Mouse (Mus musculus) left cerebral cortex, adult 11 months (tissue): Measurements from ENCODE around the gene Foxred2.

Experiments
- DNase-seq: peaks from one replicate; pipeline ENCODE4 v3.0.0; 2022; ENCODE audit warnings: low spot score

The Foxred2 gene

DNA sequence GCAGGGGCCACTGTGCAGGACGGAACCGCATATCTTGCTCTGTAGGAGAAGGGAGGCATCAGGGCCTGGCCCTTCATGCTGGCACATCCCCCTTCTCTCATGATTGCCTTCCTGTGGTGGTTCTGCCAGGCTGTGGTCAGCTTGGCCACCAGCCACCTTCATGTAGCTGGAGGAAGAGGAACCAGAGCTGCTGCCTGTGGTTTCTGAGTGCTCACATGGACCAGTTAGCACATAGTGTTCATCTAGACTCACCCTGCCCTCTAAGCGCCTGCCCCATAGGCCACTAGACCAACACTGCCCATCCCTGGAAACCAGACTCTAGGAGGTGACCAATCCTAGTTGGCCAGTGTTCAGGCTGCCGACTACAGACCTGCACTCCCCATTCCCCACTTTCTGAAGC, 10.8 kb downstream of the Foxred2 start:
- no peak for DNase-seq

DNA sequence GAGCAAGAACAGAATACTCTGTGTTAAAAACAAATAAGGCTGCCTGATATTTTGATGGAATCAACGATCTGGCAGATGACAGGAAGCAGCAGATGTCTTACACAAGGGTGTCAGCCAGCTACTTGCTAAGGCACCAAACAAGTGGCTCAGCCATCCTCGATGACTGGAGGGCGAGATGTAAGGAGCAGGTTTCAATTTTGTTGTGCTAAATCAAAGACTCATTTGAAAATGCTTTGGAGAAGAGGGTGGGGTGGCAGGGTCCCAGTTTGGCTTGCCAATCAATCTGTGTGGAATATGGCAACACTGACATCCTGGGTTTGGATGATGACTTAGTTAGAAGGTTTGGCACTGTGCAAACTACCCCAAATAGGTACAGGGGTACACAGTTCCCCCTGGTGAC, 15.0 kb downstream of the Foxred2 start:
- no peak for DNase-seq

DNA sequence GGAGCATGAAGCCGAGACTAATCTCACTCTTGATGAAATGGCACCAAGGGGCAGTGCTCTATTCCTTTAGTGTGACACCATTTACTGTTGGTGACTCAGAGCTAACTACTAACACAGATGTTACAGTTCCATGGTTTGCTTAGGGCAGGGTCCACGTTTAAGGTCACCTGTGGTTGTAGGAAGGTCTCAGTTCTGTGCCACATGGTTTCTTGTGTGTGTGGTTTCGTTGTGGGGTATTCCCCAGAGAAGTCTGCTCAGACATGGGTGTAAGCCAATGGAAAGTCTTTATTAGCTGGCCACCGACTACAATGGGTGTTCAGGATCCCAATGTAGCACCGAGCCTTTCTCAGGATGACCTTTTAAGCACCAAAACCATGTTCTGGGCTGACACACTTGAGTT, 18.0 kb downstream of the Foxred2 start:
- DNase-seq = no peak

DNA sequence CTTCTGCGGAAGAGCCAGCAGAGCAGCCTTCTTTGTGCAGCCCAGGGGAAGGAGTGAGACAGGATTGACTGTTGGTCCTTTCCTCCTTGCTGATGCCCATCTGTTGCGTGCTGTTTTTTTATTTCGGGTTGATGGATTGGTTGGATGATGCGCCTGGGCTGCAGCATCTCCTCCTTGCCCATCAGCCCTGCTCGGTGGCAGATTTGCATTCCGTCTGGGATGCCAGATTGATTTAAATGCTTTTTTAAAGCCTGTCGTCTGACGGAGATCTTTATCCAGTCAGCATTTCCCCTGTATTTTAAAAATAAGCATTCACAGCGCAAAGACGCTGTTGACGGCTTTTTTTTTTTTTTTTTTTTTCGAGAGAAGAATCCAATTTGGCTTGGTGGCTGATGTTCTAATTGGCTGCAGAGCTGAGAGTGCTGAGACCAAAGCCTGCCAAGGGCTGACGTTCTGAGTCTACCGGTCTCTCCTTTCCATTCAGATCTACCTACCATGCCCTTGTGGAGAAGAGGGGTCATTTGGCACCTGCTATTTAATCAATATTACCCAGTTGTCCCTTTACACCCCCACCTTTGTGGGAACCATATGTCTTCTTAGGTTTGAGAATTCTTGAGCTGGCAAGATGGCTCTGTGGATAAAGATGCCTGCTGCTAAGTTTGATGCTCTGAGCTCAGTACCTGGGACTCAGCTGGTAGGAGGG, 20.7 kb downstream of the Foxred2 start:
- DNase-seq = no peak

DNA sequence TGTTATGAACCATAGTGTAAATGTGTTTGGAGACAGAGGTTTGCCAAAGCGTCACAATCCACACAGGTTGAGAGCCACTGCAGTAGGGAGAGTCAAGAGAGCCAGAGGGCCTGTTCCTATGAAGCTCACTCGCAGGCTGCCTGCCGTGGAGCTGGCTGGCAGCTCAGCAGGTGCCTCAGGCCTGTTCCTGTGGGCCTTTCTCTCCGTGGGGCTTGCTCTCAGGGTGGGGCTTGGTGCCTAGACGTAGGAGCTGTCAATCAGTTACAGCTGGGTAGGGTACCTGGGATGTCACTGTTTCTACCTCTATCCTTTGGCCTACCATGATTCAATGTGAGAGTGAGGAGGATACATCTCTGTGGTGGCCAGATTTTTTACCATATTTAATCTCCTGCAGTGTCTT, 21.6 kb downstream of the Foxred2 start:
- no peak for DNase-seq

DNA sequence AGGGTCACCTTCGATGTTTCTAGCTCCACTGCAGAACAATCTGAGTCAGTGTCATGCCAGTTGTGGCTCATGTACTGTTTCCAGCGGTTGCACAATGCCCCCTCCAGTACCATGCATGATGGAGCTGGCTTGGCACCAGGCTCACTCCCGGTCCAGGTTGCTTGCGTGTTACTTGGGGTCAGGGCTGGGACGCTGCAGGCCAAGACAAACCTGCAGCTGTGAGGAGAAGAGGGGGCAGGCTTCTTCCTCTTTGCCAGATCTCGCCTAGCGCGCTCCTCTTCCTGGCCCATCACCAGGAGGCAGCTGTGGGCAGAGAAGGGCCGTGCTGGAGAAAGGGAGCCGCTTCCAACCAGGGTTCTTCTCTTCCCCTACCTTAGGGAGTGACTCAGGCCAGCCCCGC, 22.2 kb downstream of the Foxred2 start:
- DNase-seq = no peak

DNA sequence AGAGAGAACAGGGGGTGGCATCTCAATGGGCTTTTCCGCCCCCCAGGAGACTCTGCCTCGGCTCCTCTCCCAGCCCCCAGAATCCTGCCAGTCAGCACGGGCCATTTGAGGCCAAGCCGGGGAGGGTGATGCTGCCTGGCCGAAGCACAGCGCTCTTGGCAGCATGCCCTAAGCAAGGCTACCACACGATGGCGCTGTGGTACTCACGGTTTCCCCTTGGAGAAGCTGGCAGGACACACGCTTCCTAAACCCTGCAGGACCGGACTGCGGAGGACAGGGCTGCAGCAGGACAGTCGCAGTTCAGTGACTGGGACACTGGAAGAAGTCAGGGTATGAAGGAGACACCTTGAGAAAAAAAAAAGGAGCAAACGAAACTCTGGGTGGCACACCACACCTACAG, 22.8 kb downstream of the Foxred2 start:
- peak; percentile 96 for DNase-seq

DNA sequence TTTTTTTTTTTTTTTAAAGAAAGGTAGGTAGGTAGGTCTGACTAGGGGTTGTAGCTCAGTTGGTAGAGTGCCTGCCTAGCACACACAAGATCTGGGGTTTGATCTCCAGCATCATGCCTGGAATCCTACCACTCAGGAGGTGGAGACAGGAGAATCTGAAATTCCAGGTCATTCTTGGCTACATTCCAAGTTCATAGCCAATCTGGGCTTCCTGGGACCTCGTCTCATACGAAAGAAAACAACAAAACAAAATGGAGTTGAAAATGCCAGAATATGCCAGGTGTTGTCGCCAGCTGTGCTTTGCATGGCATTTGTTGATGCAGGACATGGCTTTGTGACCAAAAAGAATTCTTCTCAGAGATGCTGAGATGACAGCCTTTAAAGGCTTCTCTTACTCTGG, 23.3 kb downstream of the Foxred2 start:
- no peak for DNase-seq

DNA sequence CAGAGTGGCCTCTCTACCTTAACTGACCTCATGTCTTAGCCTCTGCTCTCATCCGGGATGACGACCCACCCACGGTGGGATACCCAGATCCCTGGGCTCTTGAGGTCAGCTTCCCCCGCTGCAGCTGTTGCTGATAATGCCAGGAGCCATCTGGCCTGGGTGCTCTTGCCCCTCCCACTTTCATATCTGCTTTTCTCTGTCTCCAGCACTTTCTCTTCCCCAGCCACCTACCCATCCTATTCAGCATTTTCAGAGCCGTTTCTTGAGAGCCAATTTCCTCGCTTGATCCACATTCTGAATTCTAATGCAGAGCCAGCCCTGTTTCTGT, 24.9 kb downstream of the Foxred2 start:
- no peak for DNase-seq

DNA sequence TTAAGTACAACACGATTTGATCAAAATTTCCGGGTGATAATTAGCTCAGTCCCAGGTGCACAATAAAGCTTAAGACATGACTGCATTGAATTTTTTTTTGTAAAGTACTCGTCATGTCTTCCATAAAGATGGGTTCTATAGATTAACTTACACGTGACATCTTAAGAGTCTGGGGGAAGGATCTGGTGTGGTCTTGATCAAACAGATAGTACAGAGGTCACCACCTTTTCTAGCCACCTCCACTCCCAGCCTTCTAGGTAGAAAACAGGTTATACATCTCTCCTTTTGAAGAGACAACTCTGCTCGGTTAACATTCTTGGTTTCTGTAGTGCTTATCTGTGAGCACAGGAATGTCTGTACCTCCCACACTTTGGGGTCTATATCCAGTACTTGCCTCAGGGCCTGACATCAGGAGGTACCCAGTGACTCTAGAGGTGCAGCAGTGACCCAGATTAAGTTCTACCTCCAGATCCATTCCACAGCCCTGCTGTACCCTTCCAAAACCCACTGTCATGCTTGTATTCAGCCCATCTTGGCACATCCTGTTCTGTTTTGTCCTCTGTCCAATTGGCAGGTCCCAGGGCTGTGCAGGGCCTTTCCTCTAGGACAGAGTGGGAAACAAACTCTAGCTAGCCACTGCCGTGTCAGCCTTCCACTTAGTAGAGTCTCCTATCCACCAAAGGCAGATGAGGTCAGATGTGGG, 25.4 kb downstream of the Foxred2 start:
- DNase-seq = no peak

DNA sequence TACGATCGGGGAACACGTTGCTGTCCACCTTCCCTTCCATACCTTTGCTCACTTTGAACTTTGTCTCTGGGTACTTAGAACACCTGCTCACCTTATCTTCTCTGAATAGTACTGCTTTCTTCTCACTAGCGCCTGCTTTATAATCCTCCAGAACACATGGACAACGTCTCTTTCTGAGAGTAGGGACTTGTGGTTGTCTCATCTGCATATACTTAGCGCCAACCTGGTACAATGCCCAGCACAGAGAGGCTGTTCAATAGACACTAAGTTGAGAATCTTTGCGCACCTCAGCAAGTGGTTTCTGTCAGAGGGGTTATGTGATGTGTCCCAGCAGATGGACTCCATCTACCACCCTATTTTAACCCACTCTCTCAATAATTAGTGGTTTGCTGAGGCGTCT, 26.7 kb downstream of the Foxred2 start:
- no peak for DNase-seq

DNA sequence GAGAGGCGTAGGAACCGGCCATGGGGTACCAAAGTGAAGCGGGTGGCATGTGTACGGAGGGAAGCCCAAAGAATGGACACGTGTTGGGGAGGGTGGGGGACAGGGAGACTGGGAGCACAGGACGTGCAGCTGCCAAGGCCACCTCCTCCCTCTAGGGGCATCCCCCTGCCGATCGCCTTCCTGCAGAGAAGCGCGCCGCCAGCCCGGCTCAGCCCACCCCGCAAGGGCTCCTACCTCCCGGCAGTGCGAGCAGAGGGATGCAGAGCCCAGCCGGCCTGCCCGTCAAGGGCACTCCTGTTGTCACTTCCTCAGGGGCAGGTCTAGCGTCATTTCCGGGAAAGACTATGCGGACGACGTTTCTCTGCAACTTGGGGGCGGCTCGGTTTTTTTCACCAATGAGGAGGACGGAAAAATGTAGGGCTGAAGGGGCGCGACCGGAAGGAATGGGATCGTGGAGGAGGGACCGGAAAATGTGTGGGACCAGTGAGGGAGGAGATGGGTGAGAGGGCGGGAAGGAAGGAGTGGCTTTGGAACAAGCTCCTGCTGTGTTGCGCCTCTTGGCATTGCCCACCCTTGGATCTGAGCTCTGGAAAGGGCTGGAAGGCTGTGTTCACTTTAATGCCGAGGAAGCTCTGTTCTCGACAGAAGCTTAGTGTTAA, 27.7 kb downstream of the Foxred2 start, which contains the start of gene Txn2:
Gene Txn2 (minus strand): TSS at position 334 of the 659 bp plus-strand sequence.
- peak; percentile 98 for DNase-seq

DNA sequence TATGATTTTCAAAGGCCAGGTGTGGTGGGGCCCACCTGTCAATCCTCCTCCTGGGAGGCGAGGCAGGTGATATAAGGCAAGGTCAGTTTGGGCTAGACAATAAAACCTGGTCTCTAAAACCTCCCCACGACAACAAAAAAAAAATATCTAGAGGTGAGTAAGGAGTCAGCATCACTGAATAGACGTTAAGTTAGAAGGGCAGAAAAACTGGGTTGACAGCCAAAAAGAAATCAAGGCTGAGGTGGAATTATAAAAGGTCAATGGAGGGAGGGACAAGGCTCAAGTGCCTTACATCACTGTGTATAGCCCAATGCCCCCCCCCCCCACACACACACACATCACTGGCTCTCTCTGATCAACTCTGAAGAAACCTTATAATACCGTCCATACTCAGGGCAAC, 28.4 kb downstream of the Foxred2 start:
- no peak for DNase-seq

DNA sequence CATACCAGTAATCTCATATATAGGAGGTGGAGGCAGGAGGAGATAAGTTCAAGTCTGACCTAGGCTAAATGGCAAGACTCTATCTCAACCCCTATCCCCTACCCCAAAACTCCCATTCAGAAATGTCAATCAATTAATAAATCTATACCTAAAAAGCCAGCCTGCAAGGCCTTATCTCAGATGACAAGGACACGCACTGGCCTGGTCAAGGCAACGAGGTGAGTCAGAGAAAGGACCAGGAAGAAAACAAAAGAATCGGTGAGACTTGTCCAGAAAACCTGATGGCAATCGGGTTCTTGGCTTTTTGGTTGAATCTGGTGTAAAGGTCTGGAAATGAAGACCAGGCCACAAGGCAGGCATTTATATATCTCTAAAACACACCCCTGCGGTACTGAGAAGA, 29.6 kb downstream of the Foxred2 start:
- DNase-seq = no peak

DNA sequence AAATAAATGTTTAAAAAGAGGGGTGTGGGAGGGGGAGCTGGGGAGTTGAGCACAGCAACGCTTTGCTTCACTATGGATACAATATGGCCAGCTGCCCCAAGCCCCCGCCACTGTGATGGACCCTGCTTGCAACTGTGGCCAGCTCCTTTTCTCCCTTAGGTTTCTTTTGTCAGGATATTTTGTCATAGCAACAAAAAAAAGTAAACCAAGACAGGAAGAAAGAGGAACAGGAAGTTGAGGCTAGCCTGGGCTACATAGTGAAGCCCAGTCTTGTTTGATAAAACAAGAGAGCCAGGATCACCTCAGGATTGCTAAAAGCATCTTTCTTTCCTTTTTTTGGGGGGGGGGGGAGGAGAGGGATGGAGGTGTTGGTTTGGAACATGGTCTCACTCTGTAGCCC, 31.3 kb downstream of the Foxred2 start:
- no peak for DNase-seq

DNA sequence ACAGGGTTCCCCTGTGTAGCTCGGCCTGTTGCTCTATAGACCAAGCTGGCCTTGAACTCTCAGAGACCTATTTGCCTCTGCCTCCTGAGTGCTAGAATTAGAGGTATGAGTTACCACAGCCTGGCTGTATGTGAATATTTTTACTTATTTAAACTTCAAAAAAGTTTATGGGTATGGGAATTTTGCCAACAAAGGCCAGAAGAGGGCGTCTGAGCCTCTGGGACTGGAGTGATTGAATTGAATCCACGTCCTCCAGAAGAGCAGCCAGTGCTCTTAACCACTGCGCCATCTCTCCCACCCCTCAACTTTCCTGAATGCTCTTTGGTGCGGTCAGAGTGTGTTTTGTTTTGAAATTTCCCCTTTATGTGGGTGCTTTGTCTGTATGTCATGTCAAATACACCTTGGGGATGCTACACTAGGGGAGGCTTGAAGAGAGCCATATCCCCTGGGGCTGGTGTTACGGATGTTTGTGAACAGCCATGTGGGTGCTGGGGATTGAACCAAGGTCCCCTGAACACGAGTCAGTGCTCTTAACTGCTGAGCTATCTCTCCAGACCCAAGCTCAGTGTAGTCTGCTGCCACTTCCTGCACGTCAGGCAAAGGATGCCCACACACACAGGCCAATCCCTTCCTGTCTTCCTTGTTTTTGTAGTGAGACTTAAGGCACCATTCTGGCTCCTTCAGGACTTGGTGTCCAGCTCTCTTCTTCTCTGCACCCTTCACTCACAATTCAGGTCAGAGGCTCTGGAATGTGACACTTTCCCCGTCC, 33.1 kb downstream of the Foxred2 start:
- DNase-seq = no peak

DNA sequence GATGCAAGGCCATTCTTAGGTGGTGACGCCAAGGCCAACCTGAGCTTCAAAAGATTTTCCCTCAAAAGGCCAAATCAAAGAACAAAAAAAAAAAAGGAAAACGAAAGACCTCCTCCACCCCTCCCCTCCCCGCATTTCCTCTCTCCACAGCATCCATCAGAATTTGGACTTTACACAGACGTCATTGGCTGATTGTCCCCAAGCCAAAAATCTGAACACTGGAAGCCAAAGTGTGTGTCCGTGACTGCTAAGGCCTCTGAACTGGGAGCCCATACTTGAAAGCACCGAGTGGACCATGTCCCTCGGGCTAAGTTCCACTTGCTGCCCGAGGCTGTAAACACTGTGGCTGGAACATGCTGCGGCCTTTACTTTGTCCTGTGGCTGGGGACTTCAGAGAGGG, 33.8 kb downstream of the Foxred2 start:
- DNase-seq = no peak

DNA sequence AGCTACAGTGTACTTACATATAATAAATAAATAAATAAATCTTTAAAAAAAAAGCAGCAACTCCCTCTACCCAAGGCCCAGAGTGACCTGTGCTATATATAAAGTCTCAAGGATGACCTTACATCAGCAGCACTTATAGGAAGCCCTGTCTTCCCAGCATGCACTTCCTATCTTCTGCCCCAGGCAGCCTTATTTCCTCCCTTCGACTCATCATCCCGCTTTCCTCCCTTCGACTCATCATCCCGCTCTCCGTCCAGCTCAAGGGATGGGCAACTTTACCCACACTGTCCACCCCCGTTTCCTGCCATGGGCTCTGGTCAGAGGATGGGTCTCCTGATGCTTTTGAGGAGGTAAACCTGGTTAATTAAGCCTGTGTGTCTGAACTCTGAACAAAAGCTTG, 34.9 kb downstream of the Foxred2 start:
- DNase-seq = no peak

DNA sequence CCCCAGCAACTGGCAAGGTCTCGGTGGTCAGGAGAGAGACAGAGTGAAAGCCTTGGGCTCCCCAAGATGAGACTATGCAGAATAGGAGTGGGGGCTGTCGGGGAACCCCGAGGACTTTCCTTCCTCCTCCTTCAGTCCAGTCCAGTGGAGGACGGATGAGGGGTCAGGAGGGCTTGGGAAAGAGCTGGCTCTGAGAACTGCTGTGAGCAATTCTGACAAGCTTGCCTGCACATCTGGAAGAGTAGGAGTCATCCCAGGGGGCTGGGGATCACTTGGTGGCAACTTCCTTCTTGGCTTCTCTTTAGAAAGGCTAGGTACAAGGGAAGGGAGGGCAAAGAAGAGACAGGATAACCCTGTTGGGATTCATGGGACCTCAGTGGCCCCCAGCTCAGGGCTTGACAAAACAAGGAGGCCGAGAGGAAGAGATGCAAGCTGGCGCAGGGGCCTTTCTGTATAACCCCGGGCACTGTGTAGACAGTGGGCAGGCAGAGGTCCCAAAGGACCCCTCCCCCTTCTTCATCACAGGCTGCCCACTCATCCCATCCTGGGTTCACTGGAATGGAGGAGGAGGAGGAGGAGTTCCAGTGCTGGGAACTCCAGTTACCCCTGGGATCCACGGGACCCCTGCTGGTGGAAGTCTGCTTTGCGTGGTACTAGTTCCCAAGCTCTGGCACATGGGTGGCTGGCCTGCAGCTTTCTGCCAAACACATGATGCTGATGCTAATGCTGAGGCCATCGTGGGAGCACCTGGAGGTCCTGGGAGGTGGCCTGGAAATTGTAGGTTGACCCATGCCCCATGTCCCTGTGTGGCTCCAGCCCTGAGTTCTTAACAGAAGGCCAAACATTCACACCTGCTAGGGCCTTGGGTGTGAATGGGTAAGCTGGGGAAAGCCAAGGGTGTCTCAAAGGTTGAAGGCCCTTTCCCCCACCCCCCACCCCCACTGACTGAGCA, 35.7 kb downstream of the Foxred2 start:
- DNase-seq = no peak

DNA sequence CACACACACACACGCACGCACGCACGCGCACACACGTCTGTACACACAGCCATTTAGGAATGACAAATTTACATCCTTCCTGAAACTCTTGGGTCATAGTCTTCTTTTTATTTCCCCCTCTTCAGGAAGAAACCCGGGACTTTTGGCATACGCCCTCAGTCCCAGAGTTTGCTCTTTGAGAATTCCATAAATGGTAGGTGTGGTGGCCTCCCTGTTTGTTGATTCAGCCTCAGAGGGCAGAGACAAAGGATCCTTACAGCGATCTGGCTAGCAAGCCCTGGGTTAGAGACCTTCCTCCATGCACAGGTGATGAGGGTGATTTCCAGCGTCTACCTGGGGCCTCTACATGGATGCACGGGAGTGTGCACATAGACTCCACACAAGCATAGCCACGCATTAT, 37.1 kb downstream of the Foxred2 start:
- no peak for DNase-seq

DNA sequence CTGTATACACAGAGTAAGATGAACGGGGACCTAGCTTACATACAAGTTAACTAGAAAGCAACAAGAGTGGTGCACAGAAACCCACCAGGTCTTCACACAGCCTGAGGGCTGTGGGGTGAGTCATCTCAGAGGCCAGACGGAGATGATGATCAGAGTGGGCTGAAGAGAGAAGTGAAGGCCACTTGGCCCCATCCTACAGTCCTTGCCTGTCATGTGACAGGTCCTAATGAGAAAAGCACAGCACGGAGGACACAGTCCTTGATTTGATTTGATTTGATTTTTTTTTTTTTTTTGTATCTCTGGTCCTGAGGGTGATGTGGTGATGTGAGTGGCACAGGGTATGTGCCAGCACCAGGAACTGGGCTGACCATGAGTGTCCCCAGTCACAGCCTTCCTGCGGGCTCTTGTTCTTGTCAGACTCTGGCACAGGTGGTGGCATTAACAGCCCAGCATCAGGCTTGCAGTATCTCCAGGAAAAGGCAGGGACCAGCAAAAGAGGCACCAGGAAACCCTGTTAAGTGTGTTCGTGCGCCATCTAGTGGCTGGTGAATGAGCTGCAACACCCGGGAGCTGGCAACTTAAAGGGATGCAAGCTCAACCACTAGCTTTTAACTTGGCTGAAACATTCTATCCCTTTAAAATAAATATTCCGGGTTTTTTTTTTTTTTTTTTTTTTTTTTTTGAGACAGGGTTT, 39.5 kb downstream of the Foxred2 start:
- peak; percentile 88 for DNase-seq
